Mouse (Mus musculus) liver, adult 2 months (tissue): ENCODE measurements around the gene Marveld2. TPM values are rescaled to one million over a fixed set of nuclear protein-coding genes. Genes with fewer than 3 reads are reported as not detected.

Experiments used
- DNase-seq: peaks from one replicate; pipeline ENCODE4 v3.0.0-alpha.2; 2011; ENCODE audit warnings: low read depth, low spot score; ENCODE audit errors: extremely low read depth
- H3K27ac ChIP-seq: fragments of 200-500 bp; replicated peaks from 2 replicates; pipeline ENCODE4 v1.5.1; 2012; ENCODE audit warnings: low read depth, mild to moderate bottlenecking, control low read depth, inconsistent platforms, low read length; ENCODE audit not compliant: insufficient read depth
- H3K27me3 ChIP-seq: fragments of 200-500 bp; 2 replicates; pipeline ENCODE4 v1.6.1; 2012; ENCODE audit warnings: mild to moderate bottlenecking, moderate library complexity, low read length, inconsistent platforms; ENCODE audit not compliant: control insufficient read depth, insufficient read depth
- H3K36me3 ChIP-seq: fragments of 200-500 bp; 2 replicates; pipeline ENCODE4 v1.6.1; 2012; ENCODE audit warnings: low read length, inconsistent platforms; ENCODE audit not compliant: control insufficient read depth, insufficient read depth
- H3K4me1 ChIP-seq: fragments of 200-500 bp; 2 replicates; pipeline ENCODE4 v1.6.1; 2011; ENCODE audit warnings: low read length; ENCODE audit not compliant: control insufficient read depth, insufficient read depth
- H3K4me3 ChIP-seq: fragments of 200-500 bp; 2 replicates; pipeline ENCODE4 v1.5.1; 2011; ENCODE audit warnings: low read depth, mild to moderate bottlenecking, control low read depth, low read length, moderate library complexity; ENCODE audit not compliant: insufficient read depth
- H3K79me2 ChIP-seq: fragments of 200-500 bp; 2 replicates; pipeline ENCODE4 v1.6.1; 2012; ENCODE audit warnings: inconsistent platforms, mild to moderate bottlenecking, low read length, moderate library complexity; ENCODE audit not compliant: control insufficient read depth, insufficient read depth
- H3K9ac ChIP-seq: fragments of 200-500 bp; 2 replicates; pipeline ENCODE4 v1.6.1; 2012; ENCODE audit warnings: low read depth, mild to moderate bottlenecking, control low read depth, inconsistent platforms, low read length
- CTCF ChIP-seq: fragments of 200-500 bp; IDR thresholded peaks from 2 replicates; pipeline ENCODE4 v1.5.1; 2011; ENCODE audit warnings: low read depth, low read length, control low read depth
- POLR2A ChIP-seq: fragments of 200-500 bp; IDR thresholded peaks from 2 replicates; pipeline ENCODE4 v1.6.1; 2011; ENCODE audit warnings: low read length, control low read depth; ENCODE audit not compliant: insufficient read depth; ENCODE audit errors: extremely low read depth
- WGBS: fragments of 180-500 bp; shearing (Covaris S2); methylation state at CpG from one replicate; pipeline ENCODE4 v1.1.7; 2018; 5-methylcytosine and 5-hydroxymethylcytosine counted together
- polyA plus RNA-seq: library from polyadenylated mRNA; depleted of rRNA; stranded (reverse); fragments of >200 nt; gene quantifications from 2 replicates; pipeline ENCODE4 v1.2.3, GENCODE M21; 2012; rRNA removed
- total RNA-seq: library from RNA; depleted of rRNA; stranded (reverse); fragments of >200 nt; gene quantifications from 2 replicates; pipeline ENCODE4 v1.2.3, GENCODE M21; 2014; rRNA removed

The Marveld2 gene
- total and polyA plus RNA-seq, 2 experiments, result 6.2 to 8.6 TPM

- H3K27me3 ChIP-seq, result no peaks in the 10 kb centered on the region
These were observed 64.3 kb downstream of the Marveld2 start, which contains the start of gene Ocln for GRCm38 (mm10) chr13:100552369-100553041. TSS of gene Ocln (minus strand) at chr13:100552718.

GRCm38 (mm10) chr13:100552009-100552368, 64.8 kb downstream of the Marveld2 start:
- Histone ChIP-seq H3K27ac (peak overlapping the region; percentile 96), H3K9ac (peak overlapping the region; percentile 93), H3K27me3 (no peaks in the 10 kb centered on the region), H3K4me1 (peaks cover 6% of the 10 kb centered on the region), H3K79me2 (peaks cover 35% of the 10 kb centered on the region), H3K36me3 (no peaks in the 10 kb centered on the region), H3K4me3 (peak overlapping the region; percentile 82)
- WGBS, result under 1% methylated on average over 35 of the region's 35 CpGs
- no peak for TF ChIP-seq POLR2A
- no peak for TF ChIP-seq CTCF
- no peak for DNase-seq

More at GRCm38 (mm10) chr13:100552369-100553041, 64.3 kb downstream of the Marveld2 start, which contains the start of gene Ocln:
- peaks cover 30% of the 10 kb centered on the region for H3K79me2 ChIP-seq
- DNase-seq, result peak; percentile 75
- peaks cover 6% of the 10 kb centered on the region for H3K4me1 ChIP-seq
- H3K36me3 ChIP-seq, result no peaks in the 10 kb centered on the region
- TF ChIP-seq POLR2A (peak; percentile 38; the same call in 1 of the 2 replicates), CTCF (no peak)
- H3K9ac ChIP-seq, result peak within 1 kb of the TSS; percentile 93
- peak within 1 kb of the TSS; percentile 82 for H3K4me3 ChIP-seq
- 1% methylated on average over 45 of the region's 45 CpGs for WGBS
- H3K27ac ChIP-seq, result peak within 1 kb of the TSS; percentile 96

GRCm38 (mm10) chr13:100551371-100552008, 65.3 kb downstream of the Marveld2 start:
- peak overlapping the region; percentile 96 for H3K27ac ChIP-seq
- peak overlapping the region; percentile 82 for H3K4me3 ChIP-seq
- peak overlapping the region; percentile 93 for H3K9ac ChIP-seq
- under 1% methylated on average over 41 of the region's 41 CpGs for WGBS
- no peaks in the 10 kb centered on the region for H3K27me3 ChIP-seq
- peaks cover 6% of the 10 kb centered on the region for H3K4me1 ChIP-seq
- no peak for DNase-seq
- TF ChIP-seq POLR2A (no peak), CTCF (no peak)
- peaks cover 36% of the 10 kb centered on the region for H3K79me2 ChIP-seq
- no peaks in the 10 kb centered on the region for H3K36me3 ChIP-seq

- H3K79me2 ChIP-seq, result peaks cover 54% of the 10 kb centered on the region
- TF ChIP-seq CTCF (no peak), POLR2A (no peak)
These were observed 69.5 kb downstream of the Marveld2 start for GRCm38 (mm10) chr13:100547269-100547668.

More at GRCm38 (mm10) chr13:100547269-100547668, 69.5 kb downstream of the Marveld2 start:
- no peak overlapping the region for H3K4me3 ChIP-seq
- WGBS, result 85% methylated on average over 5 of the region's 5 CpGs
- no peak for DNase-seq
- peaks cover 21% of the 10 kb centered on the region for H3K4me1 ChIP-seq
- H3K9ac ChIP-seq, result no peak overlapping the region
- no peaks in the 10 kb centered on the region for H3K27me3 ChIP-seq
- no peak overlapping the region for H3K27ac ChIP-seq
- no peaks in the 10 kb centered on the region for H3K36me3 ChIP-seq

Other genes starting within 250 kb of the Marveld2 start
- gene Naip1, start 164.1 kb downstream of the Marveld2 start, total RNA-seq, result 0.37 and 0.47 TPM in 2 replicates
- 0.05 and 0.10 TPM in 2 replicates for gene Naip1, start 164.1 kb downstream of the Marveld2 start, polyA plus RNA-seq
- gene Gtf2h2, start 124.4 kb downstream of the Marveld2 start, total RNA-seq, result 17.3 and 20.8 TPM in 2 replicates
- gene Gtf2h2, start 124.4 kb downstream of the Marveld2 start, polyA plus RNA-seq, result 8.8 and 19.1 TPM in 2 replicates
- gene Ocln, start 64.3 kb downstream of the Marveld2 start, total RNA-seq, result 51.9 and 52.3 TPM in 2 replicates
- 6.1 and 7.3 TPM in 2 replicates for gene Ocln, start 64.3 kb downstream of the Marveld2 start, polyA plus RNA-seq
- gene Ak6, start 34.0 kb upstream of the Marveld2 start, total RNA-seq, result 46.4 and 52.1 TPM in 2 replicates
- gene Ak6, start 34.0 kb upstream of the Marveld2 start, polyA plus RNA-seq, result 20.3 and 20.9 TPM in 2 replicates
- gene Rad17, start 34.1 kb upstream of the Marveld2 start, total RNA-seq, result 10.1 and 12.5 TPM in 2 replicates
- 1.8 and 2.5 TPM in 2 replicates for gene Rad17, start 34.1 kb upstream of the Marveld2 start, polyA plus RNA-seq
- gene Taf9, start 34.6 kb upstream of the Marveld2 start, total RNA-seq, result 2.1 and 2.5 TPM in 2 replicates
- 0.67 and 0.76 TPM in 2 replicates for gene Taf9, start 34.6 kb upstream of the Marveld2 start, polyA plus RNA-seq
- gene Ccdc125, start 52.7 kb upstream of the Marveld2 start, total RNA-seq, result 2.8 and 4.0 TPM in 2 replicates
- gene Ccdc125, start 52.7 kb upstream of the Marveld2 start, polyA plus RNA-seq, result 1.7 and 2.2 TPM in 2 replicates
- gene Cdk7, start 114.0 kb upstream of the Marveld2 start, total RNA-seq, result 13.1 and 15.1 TPM in 2 replicates
- 7.0 and 8.5 TPM in 2 replicates for gene Cdk7, start 114.0 kb upstream of the Marveld2 start, polyA plus RNA-seq
- 30.4 and 30.7 TPM in 2 replicates for gene Mrps36, start 127.7 kb upstream of the Marveld2 start, total RNA-seq
- gene Mrps36, start 127.7 kb upstream of the Marveld2 start, polyA plus RNA-seq, result 14.7 and 27.1 TPM in 2 replicates
- 0.34 TPM in 1 of 2 replicates, not detected in the other for gene Cenph, start 158.9 kb upstream of the Marveld2 start, total RNA-seq
- 0.17 TPM in 1 of 2 replicates, not detected in the other for gene Cenph, start 158.9 kb upstream of the Marveld2 start, polyA plus RNA-seq
- gene Ccnb1, start 169.6 kb upstream of the Marveld2 start, total RNA-seq, result 0.37 and 2.2 TPM in 2 replicates
- gene Ccnb1, start 169.6 kb upstream of the Marveld2 start, polyA plus RNA-seq, result 0.16 and 0.26 TPM in 2 replicates
- 36.0 and 38.1 TPM in 2 replicates for gene Slc30a5, start 216.5 kb upstream of the Marveld2 start, total RNA-seq
- gene Slc30a5, start 216.5 kb upstream of the Marveld2 start, polyA plus RNA-seq, result 14.5 and 15.6 TPM in 2 replicates